Mouse (Mus musculus) monocyte, adult 5-6 weeks (primary cell): Measurements from ENCODE around the gene Kdm2a. TPM values are rescaled to one million over a fixed set of nuclear protein-coding genes. Genes with fewer than 3 reads are reported as not detected.
"Not testable (repeated sequence)": the region's sequence is repeated elsewhere in the genome, so short reads cannot be mapped to it uniquely, and the experiment has no call there.

Source experiments
- ATAC-seq: fragments of 153-309, 156-312 bp; replicated peaks from 2 replicates; pipeline ENCODE4 v1.8.0; 2017; ENCODE audit warnings: mild to moderate bottlenecking; ENCODE audit not compliant: low TSS enrichment, insufficient number of reproducible peaks, severe bottlenecking, poor library complexity, low FRiP score
- total RNA-seq: library from RNA; stranded (forward); fragments of 200-1000, 200-491, 200-594 nt; gene quantifications from 3 replicates; pipeline ENCODE4 v1.2.3, GENCODE M21; 2017

Gene Kdm2a
- total RNA-seq, 1 experiment from 2014 or later: 109 TPM

DNA sequence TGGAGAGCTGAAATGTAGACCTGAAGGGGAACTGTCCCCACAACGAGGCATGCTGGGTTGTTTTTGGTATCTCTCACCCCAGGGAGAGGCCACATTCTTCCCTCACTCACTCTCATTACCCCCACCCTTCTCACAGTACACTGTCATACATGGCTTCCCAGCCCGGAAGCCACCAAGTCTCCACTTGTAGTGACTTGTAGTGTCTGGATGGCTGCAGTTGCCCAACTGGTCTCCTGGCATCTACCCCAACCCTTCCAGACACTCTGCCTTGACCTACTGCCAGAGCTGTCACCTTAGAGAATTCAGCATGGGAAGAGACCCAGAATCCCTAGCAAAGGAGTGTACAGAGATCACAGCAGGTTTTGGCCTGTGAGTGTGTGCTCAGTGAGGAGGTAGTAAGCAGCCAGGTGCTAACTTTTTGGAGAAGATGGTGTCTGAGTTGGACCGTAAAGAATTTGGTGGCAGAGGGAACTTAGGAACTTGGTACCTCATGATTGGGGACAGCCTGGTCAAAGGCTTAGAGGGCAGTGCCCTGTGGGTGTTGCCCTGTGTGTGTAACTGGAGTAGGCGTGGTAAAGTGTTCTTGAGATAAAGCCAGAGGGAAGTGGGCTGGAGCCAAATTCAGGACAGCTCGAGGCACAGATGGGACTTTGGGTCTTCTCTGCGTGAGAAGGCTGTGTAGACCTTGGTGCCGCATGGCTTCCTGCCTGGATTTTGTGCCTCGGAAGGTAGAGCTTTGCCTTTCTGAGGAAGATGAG, 22.2 kb upstream of the Kdm2a start:
- no peak for ATAC-seq

GRCm38 (mm10) chr19:4419711-4420110, 21.6 kb upstream of the Kdm2a start:
- no peak for ATAC-seq

DNA sequence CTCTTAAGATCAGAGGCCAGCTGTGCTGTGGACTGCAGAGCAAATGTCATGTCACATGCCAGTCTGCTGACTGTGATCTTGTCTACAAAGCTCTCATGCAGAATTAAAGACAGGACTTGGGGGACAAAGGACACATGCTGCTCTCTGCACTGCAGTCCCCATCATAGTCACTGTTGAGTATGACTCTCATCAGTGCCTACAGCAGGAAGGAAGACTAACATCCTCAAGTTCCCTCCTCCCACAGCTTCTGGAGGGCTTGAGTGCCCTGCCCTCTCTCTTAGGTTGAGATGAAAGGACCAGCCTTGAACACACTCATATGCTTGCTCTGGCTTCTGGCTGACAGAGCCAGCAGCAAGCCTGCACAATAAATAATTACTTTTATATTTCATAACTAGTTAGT, 19.6 kb upstream of the Kdm2a start:
- ATAC-seq: no peak

- peak; percentile 90 for ATAC-seq
These were observed 19.1 kb upstream of the Kdm2a start for GRCm38 (mm10) chr19:4417183-4417582.

DNA sequence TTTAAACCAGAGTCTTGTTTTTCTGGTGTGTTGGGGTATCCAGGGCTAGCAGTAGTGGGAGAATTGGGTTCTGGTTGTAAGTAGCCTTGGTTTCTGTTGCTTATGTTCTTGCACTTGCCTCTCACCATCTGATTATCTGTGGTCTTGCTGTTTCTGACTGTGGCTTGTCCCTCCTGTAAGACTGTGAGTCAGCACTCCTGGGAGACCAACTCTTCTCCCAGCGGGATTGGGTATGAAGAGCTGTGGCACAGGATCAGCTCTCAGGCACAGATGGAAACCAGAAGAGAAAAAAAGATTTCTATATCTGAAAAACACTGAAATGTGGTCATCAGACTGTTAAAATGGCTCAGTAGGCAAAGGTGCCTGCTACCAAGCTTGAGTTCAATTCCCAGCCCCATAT, 16.5 kb upstream of the Kdm2a start:
- ATAC-seq: no peak

DNA sequence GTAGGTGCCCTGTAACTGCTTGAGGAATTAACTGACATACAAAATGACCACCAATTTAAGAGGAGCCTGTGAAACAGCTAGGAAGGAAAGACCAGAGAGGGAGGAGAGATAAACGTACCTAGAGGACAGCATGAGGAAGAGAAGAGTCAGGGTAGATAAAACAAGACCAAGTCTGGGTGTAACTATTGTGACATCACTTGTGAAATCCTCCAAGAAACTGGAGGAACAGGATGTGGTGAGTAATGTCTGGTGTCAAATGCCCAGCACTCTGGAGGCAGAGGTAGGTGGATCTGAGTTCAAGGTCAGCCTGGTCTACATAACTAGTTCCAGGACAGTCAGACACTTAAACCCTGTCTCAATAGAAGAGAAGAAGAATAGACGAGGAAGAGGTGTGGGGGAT, 11.0 kb upstream of the Kdm2a start:
- ATAC-seq: peak; percentile 95

DNA sequence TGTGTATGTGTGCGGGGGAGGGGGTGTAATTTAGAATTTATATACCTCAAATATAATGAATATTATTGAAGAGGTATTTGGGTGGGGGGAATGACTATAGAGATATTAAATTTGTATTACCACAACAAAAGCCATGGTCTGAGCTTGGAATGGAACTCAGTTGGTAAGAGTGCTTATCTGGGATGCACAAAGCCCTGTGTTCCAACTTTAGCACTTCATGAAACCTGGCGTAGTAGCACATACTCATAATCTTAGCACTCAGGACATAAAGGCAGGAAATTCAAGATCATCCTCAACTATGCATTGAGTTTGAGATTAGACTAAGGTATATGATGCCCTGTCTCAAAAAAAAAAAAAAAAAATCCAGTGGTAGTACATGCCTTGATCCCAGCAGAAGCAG, 6.8 kb upstream of the Kdm2a start:
- ATAC-seq: no peak

GRCm38 (mm10) chr19:4398959-4399358, 874 bp upstream of the Kdm2a start:
- ATAC-seq: no peak

GRCm38 (mm10) chr19:4398630-4398948, 504 bp upstream of the Kdm2a start:
- no peak for ATAC-seq

GRCm38 (mm10) chr19:4396998-4397797, 887 bp downstream of the Kdm2a start:
- ATAC-seq: peak; percentile 93

- peak; percentile 13; the same call in 1 of the 2 replicates for ATAC-seq
These were observed 1.7 kb downstream of the Kdm2a start for GRCm38 (mm10) chr19:4396081-4396997.

DNA sequence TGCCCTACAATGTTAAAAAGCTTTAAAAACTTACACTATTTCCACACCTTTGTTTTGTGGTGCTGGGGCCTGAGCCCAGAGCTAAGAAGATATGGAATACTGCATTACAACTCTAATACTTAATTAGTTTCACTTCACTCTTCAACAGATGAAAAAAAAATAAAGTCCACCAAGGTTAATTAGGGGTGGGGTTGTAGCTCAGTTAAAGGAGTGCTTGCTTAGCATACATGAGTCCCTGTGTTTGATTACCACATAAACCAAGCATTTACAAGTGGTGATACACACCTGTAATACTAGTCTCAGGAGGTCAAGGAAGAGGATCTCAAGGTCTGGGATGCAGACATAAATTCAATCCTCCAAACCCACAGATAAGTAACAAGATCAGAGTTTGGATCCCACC, 10.8 kb downstream of the Kdm2a start:
- ATAC-seq: no peak

DNA sequence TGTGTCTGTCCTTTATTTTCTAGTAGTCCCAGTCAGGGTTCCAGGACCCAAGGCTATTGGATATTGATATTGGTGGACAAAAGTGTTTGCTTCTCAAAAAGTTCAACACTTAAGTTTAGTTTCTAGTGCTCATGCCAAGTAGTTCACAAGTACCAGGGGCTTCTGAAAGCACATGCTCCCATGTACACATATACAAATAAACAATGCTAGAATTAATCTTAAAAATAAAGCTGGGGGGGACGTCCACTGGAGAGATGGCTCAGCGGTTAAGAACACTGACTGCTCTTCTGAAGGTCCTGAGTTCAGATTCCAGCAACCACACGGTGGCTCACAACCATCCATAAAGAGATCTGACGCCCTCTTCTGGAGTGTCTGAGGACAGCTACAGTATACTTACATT, 13.1 kb downstream of the Kdm2a start:
- no peak for ATAC-seq

DNA sequence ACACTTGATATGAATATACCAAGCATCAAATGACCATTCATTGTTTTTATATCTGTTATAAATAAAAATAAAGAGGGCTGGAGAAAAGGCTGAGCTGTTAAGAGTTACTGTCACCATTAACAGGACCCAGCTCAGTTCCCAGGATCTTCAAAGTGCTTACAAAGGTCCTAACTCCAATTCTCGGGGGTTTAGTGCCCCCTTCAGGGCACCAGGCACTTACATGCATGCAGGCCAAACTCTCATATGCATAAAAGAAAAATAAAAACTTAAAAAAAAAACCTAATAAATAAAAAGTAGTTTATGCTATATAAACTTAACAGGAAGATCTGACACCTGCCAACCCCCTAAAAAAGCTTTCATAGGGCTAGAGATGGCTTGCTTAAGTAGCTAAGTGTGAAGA, 13.8 kb downstream of the Kdm2a start:
- ATAC-seq: no peak

- ATAC-seq: no peak
These were observed 14.8 kb downstream of the Kdm2a start for GRCm38 (mm10) chr19:4383306-4383705.

DNA sequence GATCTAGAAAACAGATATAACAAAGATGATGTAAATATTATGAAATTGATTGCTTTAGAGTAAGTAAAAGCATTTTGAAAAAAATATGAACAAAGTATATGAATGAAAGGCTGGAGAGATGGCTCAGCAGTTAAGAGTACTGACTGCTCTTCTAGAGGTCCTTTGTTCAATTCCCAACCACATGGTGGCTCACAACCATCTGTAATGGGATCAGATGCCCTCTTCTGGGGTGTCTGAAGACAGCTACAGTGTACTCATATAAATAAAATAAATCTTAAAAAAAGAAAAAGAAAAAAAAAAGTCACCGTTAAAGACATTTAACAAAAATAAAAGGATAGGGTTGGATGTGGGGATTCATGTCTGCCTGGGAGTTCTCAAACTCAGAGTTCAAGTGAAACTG, 15.8 kb downstream of the Kdm2a start:
- not testable (repeated sequence) for ATAC-seq

- ATAC-seq: no peak
These were observed 27.4 kb downstream of the Kdm2a start for GRCm38 (mm10) chr19:4370656-4371055.

GRCm38 (mm10) chr19:4370254-4370653, 27.8 kb downstream of the Kdm2a start:
- no peak for ATAC-seq

DNA sequence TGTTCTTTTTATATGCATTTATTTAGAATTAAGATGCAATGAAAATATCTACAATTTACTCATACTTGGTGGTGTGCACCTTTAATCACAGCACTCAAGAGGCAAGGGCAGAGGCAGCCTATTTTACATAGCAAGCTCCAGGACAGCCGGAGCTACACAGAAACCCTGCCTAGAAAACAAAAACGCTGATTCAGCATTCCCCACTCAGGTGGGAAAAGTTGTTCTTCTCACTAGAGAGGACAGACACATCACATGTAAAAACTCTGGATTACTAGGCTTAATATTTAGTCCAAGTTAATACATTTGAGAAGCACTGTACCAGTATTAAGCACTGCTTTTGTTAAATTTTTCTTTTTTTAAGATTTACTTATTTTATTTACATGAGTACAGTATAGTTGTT, 48.6 kb downstream of the Kdm2a start:
- ATAC-seq: no peak
